Mouse (Mus musculus): ENCODE data around the gene Chd6. TPM values are rescaled to one million over a fixed set of nuclear protein-coding genes. Genes with fewer than 3 reads are reported as not detected.

The Chd6 gene
- polyA plus RNA-seq, 1 experiment from 2014 or later: 16.7 TPM

DNA sequence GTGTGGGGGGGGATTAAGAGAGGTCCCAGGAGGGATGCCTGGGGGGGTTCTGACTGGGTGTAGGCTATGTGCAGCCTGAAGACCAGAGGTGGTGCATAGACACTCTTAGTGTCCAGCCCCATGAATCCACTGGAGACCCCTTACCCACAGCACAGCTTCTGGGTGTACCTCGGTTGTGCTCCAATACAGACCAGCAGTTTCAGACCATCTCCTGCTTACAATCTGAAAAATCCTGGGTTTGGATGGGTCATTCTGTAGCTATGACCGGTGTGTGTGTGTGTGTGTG lies 190.0 kb downstream of the Chd6 start:
- ATAC-seq (ENCODE audit: extremely low read depth, insufficient number of reproducible peaks, low FRiP score, low TSS enrichment): no peak
- Histone ChIP-seq H3K9ac (no peak overlapping the region), H3K4me1 (peaks cover 33% of the 10 kb centered on the region), H3K9me3 (0 out of 2 replicates have a peak, but pooled peaks cover 3% of the 10 kb centered on the region), H3K36me3 (no peaks in the 10 kb centered on the region), H3K4me2 (no peak overlapping the region), H3K4me3 (no peak overlapping the region), H3K27me3 (replicated peaks) (peaks cover 29% of the 10 kb centered on the region), H3K27ac (replicated peaks) (no peak overlapping the region)
- WGBS: 84% methylated on average over 2 of the region's 2 CpGs

DNA sequence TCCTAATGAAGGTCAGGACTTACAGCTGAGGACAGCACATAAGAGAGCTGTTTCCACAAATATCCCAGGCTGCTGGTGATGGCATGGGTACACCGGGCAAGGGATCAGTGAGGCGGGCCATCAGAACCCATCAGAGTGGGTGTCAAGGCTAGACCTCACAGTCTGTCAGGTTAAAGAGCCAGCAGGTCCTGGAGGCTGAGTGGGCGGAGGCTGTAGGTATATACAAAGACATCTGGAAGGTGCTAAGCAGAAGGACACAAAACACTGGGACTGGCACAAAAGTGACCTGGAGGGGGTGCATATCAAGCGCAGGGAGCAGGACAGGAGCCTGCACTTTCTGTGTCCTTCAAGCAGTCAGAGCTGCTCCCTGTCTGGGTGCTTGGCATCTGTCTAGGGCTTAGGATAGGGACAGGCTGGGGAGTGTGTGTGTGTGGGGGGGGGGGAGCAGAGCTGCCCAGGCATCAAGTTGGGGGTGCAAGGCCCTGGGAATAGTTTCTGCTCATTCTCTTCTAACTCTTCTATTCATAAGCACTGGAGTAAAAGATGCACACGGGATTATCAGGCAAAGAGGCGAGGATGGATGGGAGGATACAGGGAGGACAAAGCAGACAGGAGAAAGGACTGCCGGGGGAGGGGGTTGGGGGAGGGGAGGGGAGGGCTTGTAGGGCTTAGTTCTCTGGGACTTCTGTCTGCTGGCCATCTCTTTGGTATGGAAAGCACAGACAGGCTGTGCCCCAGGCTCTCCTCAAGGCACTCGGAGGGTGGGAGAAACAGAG lies 190.5 kb downstream of the Chd6 start:
- Histone ChIP-seq H3K4me3 (no peak overlapping the region), H3K9me3 (0 out of 2 replicates have a peak, but pooled peaks cover 3% of the 10 kb centered on the region), H3K4me2 (no peak overlapping the region), H3K9ac (no peak overlapping the region), H3K36me3 (no peaks in the 10 kb centered on the region), H3K4me1 (peaks cover 33% of the 10 kb centered on the region), H3K27me3 (replicated peaks) (peaks cover 34% of the 10 kb centered on the region), H3K27ac (replicated peaks) (no peak overlapping the region)
- no peak for ATAC-seq (ENCODE audit: extremely low read depth, insufficient number of reproducible peaks, low FRiP score, low TSS enrichment)
- WGBS: 49% methylated on average over 8 of the region's 8 CpGs

DNA sequence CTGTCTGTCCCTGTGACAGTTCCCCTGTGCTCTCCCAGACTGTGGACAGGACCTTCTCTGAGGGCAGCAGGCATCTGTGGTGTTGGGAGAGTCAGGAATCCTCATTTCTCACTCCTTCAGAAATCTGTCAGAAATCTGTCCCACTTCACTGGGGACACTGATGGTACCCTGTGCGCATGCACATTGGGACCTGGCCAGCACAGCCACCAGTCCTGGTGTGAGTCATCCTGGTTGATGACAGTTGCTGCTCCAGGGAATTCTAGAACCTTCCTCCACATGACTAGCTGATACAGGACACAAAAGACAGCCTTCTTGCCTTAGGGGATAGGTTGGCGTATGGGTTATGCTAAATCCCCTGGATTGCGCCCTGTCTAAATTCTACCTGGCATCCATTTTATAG lies 191.6 kb downstream of the Chd6 start:
- 77% methylated on average over 3 of the region's 3 CpGs for WGBS
- H3K9me3 ChIP-seq: 0 out of 2 replicates have a peak, but pooled peaks cover 3% of the 10 kb centered on the region
- no peak for ATAC-seq (ENCODE audit: extremely low read depth, insufficient number of reproducible peaks, low FRiP score, low TSS enrichment)
- H3K4me1 ChIP-seq: peaks cover 36% of the 10 kb centered on the region
- peaks cover 44% of the 10 kb centered on the region for H3K27me3 ChIP-seq (replicated peaks)
- H3K36me3 ChIP-seq: no peaks in the 10 kb centered on the region
- no peak overlapping the region for H3K4me3 ChIP-seq
- H3K9ac ChIP-seq: no peak overlapping the region
- H3K27ac ChIP-seq (replicated peaks): no peak overlapping the region
- H3K4me2 ChIP-seq: no peak overlapping the region

DNA sequence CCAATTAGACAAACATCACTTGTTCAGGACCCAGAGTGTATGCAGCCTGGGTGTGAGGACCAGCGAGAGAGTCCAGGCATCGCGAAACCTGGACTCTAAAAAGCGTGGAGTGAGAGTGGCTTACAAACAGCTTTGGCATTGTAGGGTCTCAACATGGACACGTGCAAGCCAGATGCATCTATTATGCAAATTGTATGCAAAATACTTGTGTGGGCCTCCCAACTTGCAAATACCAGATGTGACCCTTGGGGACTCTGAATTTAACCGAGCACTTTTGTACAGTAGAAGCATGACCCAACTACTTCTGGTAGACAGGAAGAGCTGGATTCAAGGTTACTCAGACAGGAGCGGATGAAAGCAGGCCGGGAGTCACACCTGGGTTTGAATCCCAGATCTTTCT lies 192.2 kb downstream of the Chd6 start:
- Histone ChIP-seq H3K36me3 (no peaks in the 10 kb centered on the region), H3K9me3 (no peaks in the 10 kb centered on the region), H3K4me2 (no peak overlapping the region), H3K4me1 (peaks cover 42% of the 10 kb centered on the region), H3K27me3 (replicated peaks) (peaks cover 50% of the 10 kb centered on the region), H3K9ac (no peak overlapping the region), H3K27ac (replicated peaks) (no peak overlapping the region), H3K4me3 (no peak overlapping the region)
- no peak for ATAC-seq (ENCODE audit: extremely low read depth, insufficient number of reproducible peaks, low FRiP score, low TSS enrichment)
- WGBS: 82% methylated on average over 8 of the region's 8 CpGs

DNA sequence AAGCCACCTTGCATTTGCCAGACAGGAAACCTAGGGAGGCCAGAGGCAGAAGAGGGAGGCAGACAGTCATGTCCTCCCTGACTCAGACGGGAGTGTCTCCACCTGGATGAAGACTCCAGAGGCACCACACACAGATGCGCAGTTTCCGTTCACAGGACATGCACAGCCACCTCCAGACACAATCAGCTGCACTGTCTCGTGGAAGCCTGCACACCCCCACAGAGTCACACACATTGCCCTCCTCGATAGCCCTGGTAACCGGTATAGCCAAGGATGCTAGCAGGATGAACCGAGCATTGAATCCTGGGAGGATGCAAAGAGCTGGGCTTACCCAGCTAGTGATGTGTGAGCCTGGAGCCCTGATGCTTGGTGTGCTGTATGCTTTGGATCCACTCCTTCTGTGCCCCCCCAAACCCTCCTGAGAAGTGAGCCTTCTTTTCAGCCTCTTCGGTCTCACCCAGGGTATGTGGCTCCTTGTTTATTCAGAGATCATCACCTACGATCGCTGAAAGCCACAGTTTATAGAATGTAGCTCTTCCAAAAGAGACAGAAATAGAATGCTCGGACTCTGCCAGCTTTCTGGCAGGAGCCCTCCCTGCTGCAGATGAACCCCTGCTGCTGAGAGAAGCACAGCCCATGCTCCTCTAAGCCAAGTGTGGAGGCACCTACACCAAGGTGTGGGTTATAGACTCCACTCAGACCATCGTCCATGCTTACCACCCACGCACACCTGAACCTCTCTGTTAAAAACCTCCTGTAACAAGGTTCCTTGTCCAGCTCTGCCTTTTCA lies 192.9 kb downstream of the Chd6 start:
- no peak for ATAC-seq (ENCODE audit: extremely low read depth, insufficient number of reproducible peaks, low FRiP score, low TSS enrichment)
- peaks cover 57% of the 10 kb centered on the region for H3K27me3 ChIP-seq (replicated peaks)

DNA sequence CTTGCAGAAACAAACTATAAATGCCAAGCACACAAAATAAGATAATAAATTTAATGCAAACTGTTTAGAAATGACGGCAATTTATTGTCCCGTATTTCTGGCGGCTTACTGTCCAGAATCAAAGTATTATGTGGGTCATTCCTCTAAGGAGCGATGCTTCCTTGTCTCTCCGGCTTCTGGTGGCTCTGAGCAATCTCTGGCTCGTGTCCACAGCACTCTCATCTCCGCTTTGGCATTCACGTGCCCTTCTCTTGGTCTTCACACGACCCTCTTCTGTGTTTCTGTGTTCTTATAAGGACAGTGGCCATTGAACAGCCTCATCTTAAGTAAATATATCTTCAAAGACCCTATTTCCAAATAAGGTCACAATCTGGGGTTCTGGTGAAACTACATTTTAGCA lies 194.2 kb downstream of the Chd6 start:
- H3K4me1 ChIP-seq: peaks cover 50% of the 10 kb centered on the region
- ATAC-seq (ENCODE audit: extremely low read depth, insufficient number of reproducible peaks, low FRiP score, low TSS enrichment): no peak
- no peak overlapping the region for H3K27ac ChIP-seq (replicated peaks)
- no peak overlapping the region for H3K4me2 ChIP-seq
- no peaks in the 10 kb centered on the region for H3K36me3 ChIP-seq
- H3K27me3 ChIP-seq (replicated peaks): peaks cover 71% of the 10 kb centered on the region
- no peak overlapping the region for H3K9ac ChIP-seq
- H3K9me3 ChIP-seq: no peaks in the 10 kb centered on the region
- WGBS: 71% methylated on average over 9 of the region's 9 CpGs
- no peak overlapping the region for H3K4me3 ChIP-seq

More for the DNA sequence above, 192.9 kb downstream of the Chd6 start:
- WGBS: 57% methylated on average over 13 of the region's 13 CpGs
- Histone ChIP-seq H3K9ac (no peak overlapping the region), H3K4me3 (no peak overlapping the region), H3K4me2 (no peak overlapping the region), H3K27ac (replicated peaks) (no peak overlapping the region), H3K36me3 (no peaks in the 10 kb centered on the region), H3K4me1 (peaks cover 49% of the 10 kb centered on the region), H3K9me3 (no peaks in the 10 kb centered on the region)

DNA sequence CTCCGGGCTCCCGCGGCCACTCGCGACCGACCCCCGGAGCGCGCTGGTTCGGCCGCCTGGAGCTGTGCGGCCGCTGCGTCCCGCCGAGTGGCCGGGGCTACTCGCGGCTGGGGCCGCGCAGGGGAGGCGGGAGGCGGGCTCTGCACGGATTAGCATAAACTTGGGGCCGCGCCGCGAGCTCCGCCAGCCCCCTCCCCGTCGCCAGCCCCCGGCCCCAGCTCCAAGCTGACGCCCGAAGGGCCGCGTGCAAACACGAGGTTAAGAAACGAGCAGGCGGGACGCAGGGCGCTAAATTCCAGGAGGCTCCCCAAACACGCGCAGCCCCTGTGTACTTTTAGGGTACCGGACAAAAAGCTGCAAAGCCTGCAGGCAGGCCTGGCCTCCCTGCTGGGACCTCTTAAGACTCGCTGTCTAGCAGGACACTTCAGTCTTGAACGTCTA lies 196.6 kb downstream of the Chd6 start, which contains the start of gene Emilin3:
Emilin3 (minus strand) TSS at position 98 of the 441 bp plus-strand sequence.
- Histone ChIP-seq H3K27ac (replicated peaks) (no peak within 1 kb of the TSS), H3K9ac (peak within 1 kb of the TSS; percentile 81), H3K4me1 (peaks cover 43% of the 10 kb centered on the region), H3K27me3 (replicated peaks) (peaks cover 95% of the 10 kb centered on the region), H3K4me3 (peak within 1 kb of the TSS; percentile 65), H3K4me2 (peak within 1 kb of the TSS; percentile 97), H3K36me3 (no peaks in the 10 kb centered on the region), H3K9me3 (no peaks in the 10 kb centered on the region)
- under 1% methylated on average over 46 of the region's 46 CpGs for WGBS
- ATAC-seq (ENCODE audit: extremely low read depth, insufficient number of reproducible peaks, low FRiP score, low TSS enrichment): no peak

DNA sequence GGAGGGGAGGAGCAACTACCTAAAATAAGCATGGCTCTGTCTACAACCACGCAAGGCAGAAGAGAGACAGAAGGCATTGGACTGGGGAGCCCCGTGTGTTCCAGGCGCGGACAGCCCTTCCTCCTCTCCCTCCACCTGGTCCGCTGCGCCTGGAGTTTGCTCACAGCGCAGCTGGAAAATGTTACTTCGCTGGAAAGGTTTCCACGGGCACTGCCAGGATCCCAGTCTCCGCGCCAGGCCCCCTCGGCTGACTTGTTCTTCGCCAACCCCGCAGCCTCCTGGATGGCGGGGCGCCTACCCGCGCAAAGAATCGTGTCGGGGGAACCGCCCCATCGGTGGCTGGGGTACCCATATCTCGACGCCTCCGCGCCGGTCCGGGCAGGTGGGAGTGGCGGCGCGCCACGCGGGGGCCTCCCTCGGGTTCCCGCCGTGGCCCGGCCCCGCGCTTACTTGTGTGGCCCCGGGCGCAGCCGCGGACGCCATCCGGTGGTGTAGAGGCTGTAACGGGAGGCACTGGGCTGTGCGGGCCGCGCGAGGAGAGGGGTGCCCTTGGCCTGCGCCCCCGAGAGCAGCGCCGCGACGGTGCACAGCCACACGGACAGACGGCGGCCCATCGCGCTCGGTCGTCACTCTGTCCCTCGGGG lies 197.2 kb downstream of the Chd6 start:
- Histone ChIP-seq H3K36me3 (no peaks in the 10 kb centered on the region), H3K4me1 (peaks cover 41% of the 10 kb centered on the region), H3K9ac (peak overlapping the region; percentile 81), H3K27ac (replicated peaks) (no peak overlapping the region), H3K4me3 (peak overlapping the region; percentile 65), H3K4me2 (peak overlapping the region; percentile 97), H3K9me3 (no peaks in the 10 kb centered on the region), H3K27me3 (replicated peaks) (peaks cover 94% of the 10 kb centered on the region)
- 1% methylated on average over 59 of the region's 64 CpGs for WGBS
- peak; percentile 29; the same call in 1 of the 2 replicates for ATAC-seq (ENCODE audit: extremely low read depth, insufficient number of reproducible peaks, low FRiP score, low TSS enrichment)

DNA sequence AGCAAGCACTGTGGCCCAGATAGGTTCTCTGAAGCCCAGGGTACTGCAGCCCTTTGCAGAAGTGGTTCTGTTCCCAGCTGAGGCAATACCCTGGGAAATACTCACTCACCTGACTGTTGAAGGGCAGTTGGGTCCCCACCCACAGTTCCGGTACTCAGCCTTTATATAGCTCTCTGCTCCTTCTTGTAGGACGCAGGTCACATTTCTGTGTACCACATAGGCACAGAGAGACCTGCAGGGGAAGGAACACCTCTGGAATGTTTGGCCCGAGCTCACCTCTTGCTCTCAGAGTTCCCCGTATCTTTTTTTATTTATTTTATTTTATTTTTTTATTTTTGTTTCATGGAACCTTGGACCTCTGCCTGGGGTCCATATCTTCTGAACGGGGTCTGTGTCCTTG lies 198.2 kb downstream of the Chd6 start:
- Histone ChIP-seq H3K27me3 (replicated peaks) (peaks cover 87% of the 10 kb centered on the region), H3K4me2 (no peak overlapping the region; the same call in 1 of the 2 replicates)
- 77% methylated on average over 5 of the region's 5 CpGs for WGBS

DNA sequence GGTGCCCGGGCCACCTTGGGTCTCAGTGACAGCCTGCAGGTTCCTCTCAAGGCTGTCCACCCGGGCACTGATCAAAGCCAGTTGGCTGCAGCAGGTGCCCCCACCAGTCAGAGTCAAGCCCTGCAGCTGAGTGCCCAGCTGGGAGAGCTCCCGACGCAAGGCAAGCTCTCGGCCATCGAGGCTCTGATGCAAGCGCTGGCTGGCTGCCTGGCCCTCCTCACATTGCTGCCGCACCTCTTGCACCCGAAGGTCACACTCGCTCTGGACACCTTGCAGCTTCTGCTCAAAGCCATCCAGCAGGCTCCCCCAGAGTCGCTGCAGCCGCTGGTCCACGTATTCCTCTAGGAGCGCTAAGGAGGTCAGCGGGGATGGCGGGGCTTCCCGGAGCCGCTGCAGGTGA lies 200.3 kb downstream of the Chd6 start:
- WGBS: 46% methylated on average over 18 of the region's 18 CpGs
- peaks cover 21% of the 10 kb centered on the region for H3K4me1 ChIP-seq
- ATAC-seq (ENCODE audit: extremely low read depth, insufficient number of reproducible peaks, low FRiP score, low TSS enrichment): no peak

More for the DNA sequence above, 198.2 kb downstream of the Chd6 start:
- Histone ChIP-seq H3K27ac (replicated peaks) (no peak overlapping the region), H3K9ac (no peak overlapping the region), H3K4me1 (peaks cover 32% of the 10 kb centered on the region), H3K36me3 (no peaks in the 10 kb centered on the region), H3K9me3 (no peaks in the 10 kb centered on the region), H3K4me3 (no peak overlapping the region)
- no peak for ATAC-seq (ENCODE audit: extremely low read depth, insufficient number of reproducible peaks, low FRiP score, low TSS enrichment)

DNA sequence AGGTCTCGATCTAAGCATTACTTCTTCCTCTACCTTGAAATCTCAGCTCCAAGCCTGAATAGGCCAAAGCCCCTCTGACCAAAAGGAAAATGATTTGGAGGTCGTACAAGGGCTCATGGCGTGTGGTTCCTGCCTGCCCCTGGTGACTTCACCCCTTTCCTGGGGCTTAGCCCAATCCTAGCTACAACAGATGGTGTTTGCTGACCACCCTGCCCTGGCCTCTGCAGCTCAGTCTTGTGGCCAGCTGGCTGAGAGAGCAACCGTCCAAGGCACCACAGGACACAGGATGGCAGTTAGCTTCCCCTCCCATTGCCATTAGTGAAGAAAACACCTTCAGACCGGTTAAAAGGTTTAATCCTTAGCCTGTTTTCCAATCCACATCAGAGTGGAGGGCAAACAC lies 202.8 kb downstream of the Chd6 start:
- Histone ChIP-seq H3K4me3 (no peak overlapping the region), H3K4me1 (peaks cover 16% of the 10 kb centered on the region), H3K27ac (replicated peaks) (no peak overlapping the region), H3K4me2 (no peak overlapping the region), H3K9me3 (no peaks in the 10 kb centered on the region), H3K27me3 (replicated peaks) (peaks cover 47% of the 10 kb centered on the region), H3K9ac (no peak overlapping the region), H3K36me3 (no peaks in the 10 kb centered on the region)
- WGBS: 62% methylated on average over 5 of the region's 5 CpGs
- no peak for ATAC-seq (ENCODE audit: extremely low read depth, insufficient number of reproducible peaks, low FRiP score, low TSS enrichment)

More for the DNA sequence above, 200.3 kb downstream of the Chd6 start:
- peaks cover 69% of the 10 kb centered on the region for H3K27me3 ChIP-seq (replicated peaks)
- H3K4me2 ChIP-seq: no peak overlapping the region
- H3K4me3 ChIP-seq: no peak overlapping the region
- H3K9me3 ChIP-seq: no peaks in the 10 kb centered on the region
- H3K9ac ChIP-seq: no peak overlapping the region
- H3K36me3 ChIP-seq: no peaks in the 10 kb centered on the region
- no peak overlapping the region for H3K27ac ChIP-seq (replicated peaks)

Measured in heart, embryonic 13.5 days (tissue).